Mouse (Mus musculus): Measurements from ENCODE around the gene Asb3. TPM values are rescaled to one million over a fixed set of nuclear protein-coding genes. Genes with fewer than 3 reads are reported as not detected.
"Not testable (repeated sequence)": the region's sequence is repeated elsewhere in the genome, so short reads cannot be mapped to it uniquely, and the experiment has no call there.

Asb3 gene
- polyA plus RNA-seq, 1 experiment from 2014 or later = 12.5 TPM

DNA sequence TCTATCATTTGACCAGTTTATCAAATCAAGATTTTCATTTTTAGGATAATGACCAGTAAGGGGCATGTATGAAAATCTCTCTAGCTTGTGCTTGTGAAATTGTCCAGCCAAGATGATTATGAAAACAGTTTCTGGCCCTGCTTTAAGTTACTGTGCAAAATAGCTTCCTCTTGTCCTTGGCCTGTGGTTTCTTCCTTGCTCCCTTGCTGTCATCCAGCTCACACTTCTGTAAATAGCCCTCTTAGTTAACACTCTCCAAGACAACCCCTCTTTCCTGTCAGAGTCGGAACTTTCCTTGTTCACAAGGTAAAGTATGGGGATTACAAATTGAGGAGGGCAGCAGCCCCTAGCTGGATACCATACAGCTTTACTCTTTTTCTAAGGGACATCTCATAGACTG lies 253.2 kb downstream of the Asb3 start:
- not testable (repeated sequence) for H3K27me3 ChIP-seq; H3K9me3 ChIP-seq (replicated peaks); H3K4me1 ChIP-seq (replicated peaks); H3K4me2 ChIP-seq; DNase-seq; H3K27ac ChIP-seq; ATAC-seq (ENCODE audit: low read depth); H3K9ac ChIP-seq; H3K36me3 ChIP-seq; H3K4me3 ChIP-seq (replicated peaks)
- 18% methylated on average over 1 of the region's 1 CpGs for WGBS (ENCODE audit: insufficient replicate concordance)

Other genes with a start within 250 kb of the Asb3 start
- 6.0 and 6.8 TPM in 2 replicates for gene Acyp2, start 235.8 kb upstream of the Asb3 start, polyA plus RNA-seq (2015; fragmentation: Nextera tagmentation; extraction: Ambion mirVana)
- gene Psme4, start 113.7 kb upstream of the Asb3 start, polyA plus RNA-seq (2015; fragmentation: Nextera tagmentation; extraction: Ambion mirVana) = 10.7 and 10.9 TPM in 2 replicates
- gene Gpr75, start 58 bp upstream of the Asb3 start, polyA plus RNA-seq (2015; fragmentation: Nextera tagmentation; extraction: Ambion mirVana) = 0.03 TPM in 1 of 2 replicates, not detected in the other
- gene Erlec1, start 68.9 kb downstream of the Asb3 start, polyA plus RNA-seq (2015; fragmentation: Nextera tagmentation; extraction: Ambion mirVana) = 5.6 and 6.2 TPM in 2 replicates
- gene Chac2, start 100.9 kb downstream of the Asb3 start, polyA plus RNA-seq (2015; fragmentation: Nextera tagmentation; extraction: Ambion mirVana) = 72.1 and 90.4 TPM in 2 replicates